In the genomic region with DNA sequence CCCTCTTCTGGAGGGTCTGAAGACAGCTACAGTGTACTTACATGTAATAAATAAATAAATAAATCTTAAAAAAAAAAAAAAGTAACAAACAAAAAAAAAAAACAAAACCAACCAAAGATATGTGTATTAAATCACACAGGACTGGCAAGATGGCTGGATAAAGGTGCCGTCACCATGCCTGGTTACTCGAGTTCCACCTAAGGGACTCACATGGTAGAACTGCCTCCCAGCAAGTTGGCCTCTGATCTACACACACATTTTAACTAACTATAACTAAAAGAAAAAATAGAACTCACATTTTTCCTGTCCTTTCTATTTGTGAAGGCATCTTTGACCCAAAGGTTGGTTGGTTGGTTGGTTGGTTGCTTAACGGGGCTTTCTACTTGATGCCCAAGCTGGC, we compare ENCODE assay signal across 8 mouse cellular contexts. TPM values are rescaled to one million over a fixed set of nuclear protein-coding genes. Genes with fewer than 3 reads are reported as not detected.
DNase-seq lines count a peak whose midpoint lies in the region; ATAC-seq and TF ChIP-seq lines count a peak whose summit lies in the region.

No protein-coding gene starts in this region.

- TF ChIP-seq CTCF in G1E (IDR thresholded peaks at IDR 0.05; ENCODE audit: low read depth, low read length): no peak

- H3K4me3 ChIP-seq in heart, embryonic 13.5 days: peak overlapping the region; percentile 100
- H3K4me3 ChIP-seq in G1E (ENCODE audit: low read depth, low read length): peak overlapping the region; percentile 93
- H3K4me3 ChIP-seq in heart, embryonic 16.5 days (ENCODE audit: low read length): peak overlapping the region; percentile 88
- peak overlapping the region; percentile 82 for H3K4me3 ChIP-seq in midbrain, embryonic 11.5 days (ENCODE audit: low read depth, low read length)

- H3K27me3 ChIP-seq in heart, embryonic 13.5 days (replicated peaks): no peaks in the 10 kb centered on the region
- no peaks in the 10 kb centered on the region for H3K27me3 ChIP-seq in G1E (ENCODE audit: insufficient read depth, low read length)
- H3K27me3 ChIP-seq in heart, embryonic 16.5 days (ENCODE audit: control insufficient read depth, insufficient read depth, low read length): no peaks in the 10 kb centered on the region
- H3K27me3 ChIP-seq in midbrain, embryonic 11.5 days (ENCODE audit: control insufficient read depth, insufficient read depth, low read length): no peaks in the 10 kb centered on the region

- H3K36me3 ChIP-seq in heart, embryonic 13.5 days: peaks cover 10% of the 10 kb centered on the region
- peaks cover 50% of the 10 kb centered on the region for H3K36me3 ChIP-seq in G1E (replicated peaks)
- no peaks in the 10 kb centered on the region for H3K36me3 ChIP-seq in heart, embryonic 16.5 days (ENCODE audit: control insufficient read depth, insufficient read depth)
- H3K36me3 ChIP-seq in midbrain, embryonic 11.5 days (ENCODE audit: control insufficient read depth, insufficient read depth, low read length): no peaks in the 10 kb centered on the region

- H3K4me1 ChIP-seq in heart, embryonic 13.5 days: peaks cover 34% of the 10 kb centered on the region
- H3K4me1 ChIP-seq in G1E (ENCODE audit: insufficient read depth, low read depth, low read length): peaks cover 37% of the 10 kb centered on the region
- peaks cover 18% of the 10 kb centered on the region for H3K4me1 ChIP-seq in heart, embryonic 16.5 days (ENCODE audit: control insufficient read depth, insufficient read depth, low read length)
- H3K4me1 ChIP-seq in midbrain, embryonic 11.5 days (ENCODE audit: control insufficient read depth, insufficient read depth, low read length): peaks cover 13% of the 10 kb centered on the region

- ATAC-seq in heart, embryonic 13.5 days (ENCODE audit: extremely low read depth, insufficient number of reproducible peaks, low FRiP score, low TSS enrichment): no peak
- ATAC-seq in G1E (ENCODE audit: extremely low read depth, insufficient number of reproducible peaks, low FRiP score, poor library complexity, severe bottlenecking): no peak
- no peak for ATAC-seq in heart, embryonic 16.5 days (replicated peaks; ENCODE audit: extremely low read depth, insufficient read depth, low FRiP score)
- ATAC-seq in midbrain, embryonic 11.5 days (ENCODE audit: low FRiP score): no peak
- ATAC-seq in megakaryocyte-erythroid progenitor cell, adult 5-6 weeks (replicated peaks; ENCODE audit: low FRiP score, low TSS enrichment, poor library complexity, severe bottlenecking): no peak

- no peaks in the 10 kb centered on the region for H3K9me3 ChIP-seq in heart, embryonic 13.5 days
- no peaks in the 10 kb centered on the region for H3K9me3 ChIP-seq in G1E (replicated peaks)
- no peaks in the 10 kb centered on the region for H3K9me3 ChIP-seq in heart, embryonic 16.5 days (replicated peaks; ENCODE audit: control insufficient read depth, low read length)
- no peaks in the 10 kb centered on the region for H3K9me3 ChIP-seq in midbrain, embryonic 11.5 days (ENCODE audit: control insufficient read depth, low read length)

- peak overlapping the region; percentile 75 for H3K4me2 ChIP-seq in heart, embryonic 13.5 days
- peak overlapping the region; percentile 89 for H3K4me2 ChIP-seq in heart, embryonic 16.5 days (ENCODE audit: low read depth, low read length)
- peak overlapping the region; percentile 88 for H3K4me2 ChIP-seq in midbrain, embryonic 11.5 days

- WGBS in heart, embryonic 13.5 days: 80% methylated on average over 3 of the region's 3 CpGs
- WGBS in heart, embryonic 16.5 days: 85% methylated on average over 3 of the region's 3 CpGs
- 78% methylated on average over 3 of the region's 3 CpGs for WGBS in midbrain, embryonic 11.5 days

- DNase-seq in heart, adult 18-20 months: no peak
- no peak for DNase-seq in G1E (ENCODE audit: low spot score)
- DNase-seq in midbrain, embryonic 11.5 days (ENCODE audit: low spot score, missing footprints): no peak
- DNase-seq in layer of hippocampus, adult 18-20 months (ENCODE audit: low spot score in 2 of 2): no peak
- no peak for DNase-seq in left cerebral cortex, postnatal 25 days (ENCODE audit: low spot score in 2 of 2)

- intact Hi-C loops in left cerebral cortex, postnatal 25 days (cut with DNase I): no loop called here

- peak overlapping the region; percentile 98 for H3K9ac ChIP-seq in heart, embryonic 13.5 days
- peak overlapping the region; percentile 71 for H3K9ac ChIP-seq in heart, embryonic 16.5 days (ENCODE audit: low read length)
- H3K9ac ChIP-seq in midbrain, embryonic 11.5 days (ENCODE audit: low read length): peak overlapping the region; percentile 78

- peak overlapping the region; percentile 87 for H3K27ac ChIP-seq in heart, embryonic 13.5 days (replicated peaks)
- peak overlapping the region; percentile 78 for H3K27ac ChIP-seq in heart, embryonic 16.5 days (ENCODE audit: low read length)
- H3K27ac ChIP-seq in midbrain, embryonic 11.5 days (ENCODE audit: low read depth, low read length): no peak overlapping the region

RNA-seq across cellular contexts. Expression of a gene that starts 7.5 kb away (rescaled TPM):
- 140 and 150 TPM in 2 replicates for polyA plus RNA-seq in heart, embryonic 13.5 days (2015; fragmentation: Nextera tagmentation; extraction: Ambion mirVana)
- 10 to 100 TPM; 79.0 to 83.2 TPM for total RNA-seq in heart, adult 18-20 months (2021)
- total RNA-seq in G1E (2014; fragmentation: Nextera tagmentation) (108 and 132 TPM in 2 replicates), G1E (2017) (483 and 581 TPM in 2 replicates)
- polyA plus RNA-seq in G1E (2012): 437 and 460 TPM in 2 replicates
- polyA plus RNA-seq in heart, embryonic 16.5 days (2015; fragmentation: Nextera tagmentation; extraction: Ambion mirVana): 134 and 150 TPM in 2 replicates
- 226 and 236 TPM in 2 replicates for polyA plus RNA-seq in midbrain, embryonic 11.5 days (2014; fragmentation: Nextera tagmentation; extraction: Ambion mirVana)
- 198 and 217 TPM in 2 replicates for total RNA-seq in megakaryocyte-erythroid progenitor cell, adult 5-6 weeks (2014; fragmentation: Nextera tagmentation)
- 368 and 393 TPM in 2 replicates for total RNA-seq in megakaryocyte-erythroid progenitor cell, adult 5-6 weeks (2017)
- 100 to 1,000 TPM; 284 to 304 TPM for total RNA-seq in layer of hippocampus, adult 18-20 months (2021)
- 100 to 1,000 TPM; 280 to 281 TPM for total RNA-seq in left cerebral cortex, postnatal 25 days (2021)

RNA-seq across cellular contexts. Expression of a gene that starts 28.5 kb away (rescaled TPM):
- polyA plus RNA-seq in heart, embryonic 13.5 days (2015; fragmentation: Nextera tagmentation; extraction: Ambion mirVana): not detected in 2 replicates
- not detected for total RNA-seq in heart, adult 18-20 months (2021)
- total RNA-seq in G1E (2014; fragmentation: Nextera tagmentation) (not detected in 2 replicates), G1E (2017) (not detected in 2 replicates)
- not detected in 2 replicates for polyA plus RNA-seq in G1E (2012)
- not detected in 2 replicates for polyA plus RNA-seq in heart, embryonic 16.5 days (2015; fragmentation: Nextera tagmentation; extraction: Ambion mirVana)
- polyA plus RNA-seq in midbrain, embryonic 11.5 days (2014; fragmentation: Nextera tagmentation; extraction: Ambion mirVana): not detected in 2 replicates
- not detected in 2 replicates for total RNA-seq in megakaryocyte-erythroid progenitor cell, adult 5-6 weeks (2014; fragmentation: Nextera tagmentation)
- not detected in 2 replicates for total RNA-seq in megakaryocyte-erythroid progenitor cell, adult 5-6 weeks (2017)
- total RNA-seq in layer of hippocampus, adult 18-20 months (2021): not detected
- not detected for total RNA-seq in left cerebral cortex, postnatal 25 days (2021)

RNA-seq across cellular contexts. Expression of a gene that starts 54.6 kb away (rescaled TPM):
- 63.2 and 72.4 TPM in 2 replicates for polyA plus RNA-seq in heart, embryonic 13.5 days (2015; fragmentation: Nextera tagmentation; extraction: Ambion mirVana)
- total RNA-seq in heart, adult 18-20 months (2021): 1 to 10 TPM; 3.3 to 4.4 TPM
- total RNA-seq in G1E (2014; fragmentation: Nextera tagmentation) (48.9 and 58.3 TPM in 2 replicates), G1E (2017) (73.9 and 77.9 TPM in 2 replicates)
- 47.0 and 50.6 TPM in 2 replicates for polyA plus RNA-seq in G1E (2012)
- polyA plus RNA-seq in heart, embryonic 16.5 days (2015; fragmentation: Nextera tagmentation; extraction: Ambion mirVana): 51.4 and 53.7 TPM in 2 replicates
- 82.7 and 89.5 TPM in 2 replicates for polyA plus RNA-seq in midbrain, embryonic 11.5 days (2014; fragmentation: Nextera tagmentation; extraction: Ambion mirVana)
- total RNA-seq in megakaryocyte-erythroid progenitor cell, adult 5-6 weeks (2014; fragmentation: Nextera tagmentation): 10.9 and 12.6 TPM in 2 replicates
- total RNA-seq in megakaryocyte-erythroid progenitor cell, adult 5-6 weeks (2017): 12.2 and 13.9 TPM in 2 replicates
- total RNA-seq in layer of hippocampus, adult 18-20 months (2021): 1 to 10 TPM; 3.3 to 4.0 TPM
- total RNA-seq in left cerebral cortex, postnatal 25 days (2021): 1 to 10 TPM; 2.7 to 2.9 TPM
